Comparison of ENCODE assay signal across 15 mouse cellular contexts in genomic region chr5:123981250-123981554, GRCm38 (mm10). TPM values are rescaled to one million over a fixed set of nuclear protein-coding genes. Genes with fewer than 3 reads are reported as not detected.
A peak's percentile ranks its signal among the peaks of the same experiment; 100 is the strongest.
DNase-seq lines count a peak whose midpoint lies in the region; ATAC-seq and TF ChIP-seq lines count a peak whose summit lies in the region.
"Had no signal": no experiment of that assay in that cellular context is flagged by ENCODE, and none has a peak within 500 bp of the region (broad histone marks: within the 10 kb centered on the region; RNA-seq: fewer than 3 reads in every experiment).

No protein-coding gene starts in this region.

- no peak for TF ChIP-seq CTCF in hindbrain, postnatal 0 days (IDR thresholded peaks at IDR 0.05; ENCODE audit: low read depth)
- no peak for TF ChIP-seq CTCF in heart, postnatal 0 days (IDR thresholded peaks at IDR 0.05; ENCODE audit: low read depth)

- H3K4me1 ChIP-seq in hindbrain, postnatal 0 days (ENCODE audit: insufficient read depth, low read length), result peaks cover 10% of the 10 kb centered on the region; the same call in 1 of the 2 replicates
- peaks cover 45% of the 10 kb centered on the region for H3K4me1 ChIP-seq in hindbrain, embryonic 10.5 days (replicated peaks)
- peaks cover 58% of the 10 kb centered on the region for H3K4me1 ChIP-seq in heart, postnatal 0 days (ENCODE audit: control insufficient read depth, insufficient read depth)
- peaks cover 28% of the 10 kb centered on the region for H3K4me1 ChIP-seq in midbrain, embryonic 10.5 days

- no peaks in the 10 kb centered on the region for H3K9me3 ChIP-seq in hindbrain, postnatal 0 days (ENCODE audit: low read length)
- no peaks in the 10 kb centered on the region for H3K9me3 ChIP-seq in hindbrain, embryonic 10.5 days
- H3K9me3 ChIP-seq in heart, postnatal 0 days (replicated peaks; ENCODE audit: control insufficient read depth, low read length), result no peaks in the 10 kb centered on the region
- no peaks in the 10 kb centered on the region for H3K9me3 ChIP-seq in midbrain, embryonic 10.5 days (replicated peaks)
- H3K9me3 ChIP-seq: liver, embryonic 12.5 days; megakaryocyte, embryonic 14.5 days had no signal

- H3K27ac ChIP-seq in hindbrain, postnatal 0 days, result peak overlapping the region; percentile 37; the same call in 1 of the 2 replicates
- H3K27ac ChIP-seq in hindbrain, embryonic 10.5 days, result no peak overlapping the region
- H3K27ac ChIP-seq in heart, postnatal 0 days (ENCODE audit: low read depth), result peak overlapping the region; percentile 66
- no peak overlapping the region for H3K27ac ChIP-seq in midbrain, embryonic 10.5 days (replicated peaks)
- H3K27ac ChIP-seq: liver, embryonic 12.5 days had no signal

- DNase-seq in hindbrain, postnatal 0 days (ENCODE audit: low spot score), result peak; percentile 19
- no peak for DNase-seq in hindbrain, embryonic 10.5 days (ENCODE audit: low spot score)
- peak; percentile 27 for DNase-seq in right cerebral cortex, postnatal 25 days
- DNase-seq in right cerebral cortex, adult 2 months (ENCODE audit: low spot score in 2 of 2), result no peak
- DNase-seq in heart, postnatal 0 days (ENCODE audit: low spot score), result peak; percentile 69
- DNase-seq in splenic B cell, adult 2 months (ENCODE audit: low read depth, low spot score), result peak; percentile 68
- no peak for DNase-seq in midbrain, embryonic 10.5 days (ENCODE audit: low spot score)
- no peak for DNase-seq in left cerebral cortex, adult 11 months (ENCODE audit: low spot score)
- DNase-seq: adrenal gland, postnatal 14 days; forebrain, postnatal 0 days; kidney, postnatal 14 days had no signal

- no peak for TF ChIP-seq EP300 in heart, postnatal 0 days (IDR thresholded peaks at IDR 0.05; ENCODE audit: low read depth)

- 63% methylated on average over 6 of the region's 6 CpGs for WGBS in hindbrain, postnatal 0 days
- 87% methylated on average over 6 of the region's 6 CpGs for WGBS in hindbrain, embryonic 10.5 days
- WGBS in heart, postnatal 0 days, result 38% methylated on average over 6 of the region's 6 CpGs
- WGBS in midbrain, embryonic 10.5 days, result 89% methylated on average over 6 of the region's 6 CpGs

- no peak overlapping the region for H3K4me3 ChIP-seq in hindbrain, postnatal 0 days (ENCODE audit: low read length)
- H3K4me3 ChIP-seq in hindbrain, embryonic 10.5 days, result no peak overlapping the region
- H3K4me3 ChIP-seq in heart, postnatal 0 days (ENCODE audit: low read depth, low read length), result no peak overlapping the region
- no peak overlapping the region for H3K4me3 ChIP-seq in midbrain, embryonic 10.5 days
- H3K4me3 ChIP-seq: liver, embryonic 12.5 days; megakaryocyte, embryonic 14.5 days had no signal

- no peak overlapping the region for H3K4me2 ChIP-seq in hindbrain, postnatal 0 days (ENCODE audit: low read depth, low read length)
- H3K4me2 ChIP-seq in heart, postnatal 0 days (ENCODE audit: low read depth, low read length), result peak overlapping the region; percentile 22
- H3K4me2 ChIP-seq: liver, embryonic 12.5 days had no signal

- no peak overlapping the region for H3K9ac ChIP-seq in hindbrain, postnatal 0 days (replicated peaks; ENCODE audit: low read length)
- no peak overlapping the region for H3K9ac ChIP-seq in heart, postnatal 0 days (replicated peaks; ENCODE audit: low read depth, low read length)
- H3K9ac ChIP-seq: forebrain, postnatal 0 days; liver, embryonic 12.5 days had no signal

- ATAC-seq in hindbrain, postnatal 0 days, result no peak; the same call in 1 of the 2 replicates
- no peak for ATAC-seq in heart, postnatal 0 days (ENCODE audit: insufficient read depth, low read depth)
- ATAC-seq: forebrain, postnatal 0 days; liver, embryonic 12.5 days had no signal

- no peaks in the 10 kb centered on the region for H3K27me3 ChIP-seq in hindbrain, postnatal 0 days (ENCODE audit: insufficient read depth, low read length)
- peaks cover 18% of the 10 kb centered on the region for H3K27me3 ChIP-seq in hindbrain, embryonic 10.5 days (ENCODE audit: insufficient read depth, poor library complexity, severe bottlenecking)
- no peaks in the 10 kb centered on the region for H3K27me3 ChIP-seq in heart, postnatal 0 days (ENCODE audit: control insufficient read depth, insufficient read depth, low read length)
- no peaks in the 10 kb centered on the region for H3K27me3 ChIP-seq in splenic B cell, adult 2 months (ENCODE audit: control insufficient read depth, insufficient read depth, low read length, poor library complexity, severe bottlenecking)
- H3K27me3 ChIP-seq in midbrain, embryonic 10.5 days (ENCODE audit: low read depth, poor library complexity, severe bottlenecking), result peaks cover 7% of the 10 kb centered on the region; the same call in 1 of the 2 replicates

- H3K36me3 ChIP-seq in hindbrain, postnatal 0 days (ENCODE audit: insufficient read depth, low read length), result no peaks in the 10 kb centered on the region
- no peaks in the 10 kb centered on the region for H3K36me3 ChIP-seq in hindbrain, embryonic 10.5 days
- no peaks in the 10 kb centered on the region for H3K36me3 ChIP-seq in heart, postnatal 0 days (replicated peaks; ENCODE audit: control insufficient read depth, insufficient read depth, low read length)
- H3K36me3 ChIP-seq in splenic B cell, adult 2 months (ENCODE audit: control insufficient read depth, insufficient read depth, low read length, poor library complexity, severe bottlenecking), result no peaks in the 10 kb centered on the region
- H3K36me3 ChIP-seq in midbrain, embryonic 10.5 days, result no peaks in the 10 kb centered on the region
- H3K36me3 ChIP-seq: liver, embryonic 12.5 days had no signal

RNA-seq across cellular contexts. Expression of gene Hip1r, which starts 7.8 kb away (rescaled TPM):
- total RNA-seq in hindbrain, postnatal 0 days (2014; rRNA removed), result 46.9 and 65.5 TPM in 2 replicates
- 32.6 and 33.9 TPM in 2 replicates for polyA plus RNA-seq in hindbrain, postnatal 0 days (2015; fragmentation: Nextera tagmentation; extraction: Ambion mirVana)
- 12.2 and 12.5 TPM in 2 replicates for polyA plus RNA-seq in hindbrain, embryonic 10.5 days (2016; fragmentation: Nextera tagmentation; extraction: Ambion mirVana)
- total RNA-seq in heart, postnatal 0 days (2014; rRNA removed; ENCODE audit: low replicate concordance), result 16.3 and 29.2 TPM in 2 replicates
- 9.3 and 11.9 TPM in 2 replicates for polyA plus RNA-seq in heart, postnatal 0 days (2015; fragmentation: Nextera tagmentation; extraction: Ambion mirVana)
- 6.6 and 9.2 TPM in 2 replicates for polyA plus RNA-seq in midbrain, embryonic 10.5 days (2016; fragmentation: Nextera tagmentation; extraction: Ambion mirVana)

RNA-seq across cellular contexts. Expression of gene Ccdc62, which starts 50.7 kb away (rescaled TPM):
- total RNA-seq in hindbrain, postnatal 0 days (2014; rRNA removed), result 1.1 and 2.0 TPM in 2 replicates
- polyA plus RNA-seq in hindbrain, postnatal 0 days (2015; fragmentation: Nextera tagmentation; extraction: Ambion mirVana), result 4.8 and 5.5 TPM in 2 replicates
- 5.1 and 6.6 TPM in 2 replicates for polyA plus RNA-seq in hindbrain, embryonic 10.5 days (2016; fragmentation: Nextera tagmentation; extraction: Ambion mirVana)
- 2.0 and 11.5 TPM in 2 replicates for total RNA-seq in heart, postnatal 0 days (2014; rRNA removed; ENCODE audit: low replicate concordance)
- polyA plus RNA-seq in heart, postnatal 0 days (2015; fragmentation: Nextera tagmentation; extraction: Ambion mirVana), result 5.8 and 7.0 TPM in 2 replicates
- 4.7 and 5.7 TPM in 2 replicates for polyA plus RNA-seq in midbrain, embryonic 10.5 days (2016; fragmentation: Nextera tagmentation; extraction: Ambion mirVana)

RNA-seq across cellular contexts. Expression of gene Vps37b, which starts 50.9 kb away (rescaled TPM):
- 104 and 110 TPM in 2 replicates for total RNA-seq in hindbrain, postnatal 0 days (2014; rRNA removed)
- 94.0 and 95.1 TPM in 2 replicates for polyA plus RNA-seq in hindbrain, postnatal 0 days (2015; fragmentation: Nextera tagmentation; extraction: Ambion mirVana)
- polyA plus RNA-seq in hindbrain, embryonic 10.5 days (2016; fragmentation: Nextera tagmentation; extraction: Ambion mirVana), result 57.5 and 71.8 TPM in 2 replicates
- total RNA-seq in heart, postnatal 0 days (2014; rRNA removed; ENCODE audit: low replicate concordance), result 51.4 and 59.6 TPM in 2 replicates
- 44.5 and 55.7 TPM in 2 replicates for polyA plus RNA-seq in heart, postnatal 0 days (2015; fragmentation: Nextera tagmentation; extraction: Ambion mirVana)
- 58.1 and 69.2 TPM in 2 replicates for polyA plus RNA-seq in midbrain, embryonic 10.5 days (2016; fragmentation: Nextera tagmentation; extraction: Ambion mirVana)

RNA-seq across cellular contexts. Expression of gene Gm43518, which starts 54.0 kb away (rescaled TPM):
- total RNA-seq in hindbrain, postnatal 0 days (2014; rRNA removed), result 0.37 TPM in 1 of 2 replicates, not detected in the other
- 2.2 and 3.2 TPM in 2 replicates for polyA plus RNA-seq in hindbrain, postnatal 0 days (2015; fragmentation: Nextera tagmentation; extraction: Ambion mirVana)
- 1.9 and 2.7 TPM in 2 replicates for polyA plus RNA-seq in hindbrain, embryonic 10.5 days (2016; fragmentation: Nextera tagmentation; extraction: Ambion mirVana)
- not detected in 2 replicates for total RNA-seq in heart, postnatal 0 days (2014; rRNA removed; ENCODE audit: low replicate concordance)
- polyA plus RNA-seq in heart, postnatal 0 days (2015; fragmentation: Nextera tagmentation; extraction: Ambion mirVana), result 1.6 and 1.8 TPM in 2 replicates
- polyA plus RNA-seq in midbrain, embryonic 10.5 days (2016; fragmentation: Nextera tagmentation; extraction: Ambion mirVana), result 1.9 and 3.4 TPM in 2 replicates
- total RNA-seq: granulocyte monocyte progenitor cell, adult 5-6 weeks had no signal
- polyA plus RNA-seq: neural tube, embryonic 11.5 days had no signal

Comparison
In these comparisons a context has a peak if more than half of its experiments do, and no peak if none do; other contexts are left out.
1. DNase-seq: peak in hindbrain, postnatal 0 days (single experiment), right cerebral cortex, postnatal 25 days (single experiment), heart, postnatal 0 days (single experiment) and splenic B cell, adult 2 months (single experiment); none in hindbrain, embryonic 10.5 days (single experiment), right cerebral cortex, adult 2 months (0 of 2), midbrain, embryonic 10.5 days (single experiment) and left cerebral cortex, adult 11 months (single experiment).
2. H3K27ac ChIP-seq: peak in hindbrain, postnatal 0 days (single experiment) and heart, postnatal 0 days (single experiment); none in hindbrain, embryonic 10.5 days (single experiment) and midbrain, embryonic 10.5 days (single experiment).